Mouse (Mus musculus) embryo, embryonic 10.5 days (tissue): Measurements from ENCODE around the gene Ctnnbip1.
A peak's percentile ranks its signal among the peaks of the same experiment; 100 is the strongest.

Source experiments
- DNase-seq: peaks from one replicate; pipeline ENCODE4 v3.0.0-alpha.2; 2015; ENCODE audit warnings: low spot score

The Ctnnbip1 gene

GRCm38 (mm10) chr4:149521258-149521657, 3.2 kb downstream of the Ctnnbip1 start:
- DNase-seq, result no peak

- no peak for DNase-seq
Observed at GRCm38 (mm10) chr4:149523961-149524360, 5.9 kb downstream of the Ctnnbip1 start.

- no peak for DNase-seq
Observed at GRCm38 (mm10) chr4:149525170-149525569, 7.1 kb downstream of the Ctnnbip1 start.

- no peak for DNase-seq
Observed at GRCm38 (mm10) chr4:149525811-149526210, 7.8 kb downstream of the Ctnnbip1 start.

- no peak for DNase-seq
Observed at GRCm38 (mm10) chr4:149526330-149526729, 8.3 kb downstream of the Ctnnbip1 start.

GRCm38 (mm10) chr4:149527621-149528354, 9.8 kb downstream of the Ctnnbip1 start:
- no peak for DNase-seq

GRCm38 (mm10) chr4:149529691-149530090, 11.7 kb downstream of the Ctnnbip1 start:
- DNase-seq, result no peak

GRCm38 (mm10) chr4:149539441-149539840, 21.4 kb downstream of the Ctnnbip1 start:
- DNase-seq, result no peak

- DNase-seq, result no peak
Observed at GRCm38 (mm10) chr4:149541935-149542334, 23.9 kb downstream of the Ctnnbip1 start.

GRCm38 (mm10) chr4:149542431-149542830, 24.4 kb downstream of the Ctnnbip1 start:
- no peak for DNase-seq

- DNase-seq, result peak; percentile 95
Observed at GRCm38 (mm10) chr4:149542927-149543553, 25.0 kb downstream of the Ctnnbip1 start.

- no peak for DNase-seq
Observed at GRCm38 (mm10) chr4:149544892-149545291, 26.9 kb downstream of the Ctnnbip1 start.

- no peak for DNase-seq
Observed at GRCm38 (mm10) chr4:149546797-149547444, 28.9 kb downstream of the Ctnnbip1 start.

- DNase-seq, result no peak
Observed at GRCm38 (mm10) chr4:149547523-149547922, 29.5 kb downstream of the Ctnnbip1 start.

- DNase-seq, result peak; percentile 91
Observed at GRCm38 (mm10) chr4:149549221-149549925, 31.3 kb downstream of the Ctnnbip1 start.

GRCm38 (mm10) chr4:149550866-149551265, 32.8 kb downstream of the Ctnnbip1 start:
- DNase-seq, result no peak

GRCm38 (mm10) chr4:149551696-149552095, 33.7 kb downstream of the Ctnnbip1 start:
- DNase-seq, result no peak

- no peak for DNase-seq
Observed at GRCm38 (mm10) chr4:149553834-149554233, 35.8 kb downstream of the Ctnnbip1 start.

GRCm38 (mm10) chr4:149556111-149556510, 38.1 kb downstream of the Ctnnbip1 start:
- no peak for DNase-seq

- DNase-seq, result no peak
Observed at GRCm38 (mm10) chr4:149557905-149558304, 39.9 kb downstream of the Ctnnbip1 start.

- no peak for DNase-seq
Observed at GRCm38 (mm10) chr4:149558389-149558788, 40.4 kb downstream of the Ctnnbip1 start.

GRCm38 (mm10) chr4:149561392-149561791, 43.4 kb downstream of the Ctnnbip1 start:
- DNase-seq, result no peak
